Mouse (Mus musculus) liver, postnatal 0 days (tissue): Measurements from ENCODE around the gene Fbxw10. TPM values are rescaled to one million over a fixed set of nuclear protein-coding genes. Genes with fewer than 3 reads are reported as not detected.

ENCODE experiments used
- ATAC-seq: fragments of 200-750 bp; cut with Nextera tagmentation; 2 replicates; pipeline ENCODE4 v1.8.0; 2017; ENCODE audit warnings: mild to moderate bottlenecking, moderate library complexity
- DNase-seq: peaks from one replicate; pipeline ENCODE4 v3.0.0-alpha.2; 2016
- H3K27ac ChIP-seq: fragments of 300-500 bp; sonication (generic); 2 replicates; pipeline ENCODE4 v1.5.1; 2014; ENCODE audit warnings: antibody characterized with exemption, moderate library complexity, mild to moderate bottlenecking, low read depth
- H3K27me3 ChIP-seq: fragments of 300-500 bp; sonication (generic); 2 replicates; pipeline ENCODE4 v1.6.1; 2014; ENCODE audit warnings: low read length, control low read depth, mixed read lengths; ENCODE audit not compliant: insufficient read depth
- H3K36me3 ChIP-seq: fragments of 300-500 bp; sonication (generic); replicated peaks from 2 replicates; pipeline ENCODE4 v1.6.1; 2014; ENCODE audit warnings: mild to moderate bottlenecking, control low read depth, low read length, moderate library complexity, mixed read lengths; ENCODE audit not compliant: insufficient read depth
- H3K4me1 ChIP-seq: fragments of 300-500 bp; sonication (generic); 2 replicates; pipeline ENCODE4 v1.6.1; 2014; ENCODE audit warnings: antibody characterized with exemption, mild to moderate bottlenecking, control low read depth; ENCODE audit not compliant: insufficient read depth
- H3K4me2 ChIP-seq: fragments of 300-500 bp; sonication (generic); 2 replicates; pipeline ENCODE4 v1.6.1; 2014; ENCODE audit warnings: low read depth, mild to moderate bottlenecking, low read length, moderate library complexity, mixed read lengths
- H3K4me3 ChIP-seq: fragments of 300-500 bp; sonication (generic); 2 replicates; pipeline ENCODE4 v1.5.1; 2014; ENCODE audit warnings: low read depth, low read length
- H3K9ac ChIP-seq: fragments of 300-500 bp; sonication (generic); replicated peaks from 2 replicates; pipeline ENCODE4 v1.6.1; 2014; ENCODE audit warnings: mild to moderate bottlenecking, moderate library complexity
- H3K9me3 ChIP-seq: fragments of 300-500 bp; sonication (generic); 2 replicates; pipeline ENCODE4 v1.6.1; 2016; ENCODE audit warnings: mild to moderate bottlenecking, control low read depth, low read length, mixed read lengths
- CTCF ChIP-seq: sonication (generic); IDR thresholded peaks from 2 replicates; pipeline ENCODE4 v1.5.1; 2016; ENCODE audit warnings: antibody characterized with exemption, low read depth
- EP300 ChIP-seq: IDR thresholded peaks from 2 replicates; pipeline ENCODE4 v1.6.1; 2016; ENCODE audit warnings: antibody characterized with exemption, low read depth, mild to moderate bottlenecking
- WGBS: fragments of 180-500 bp; shearing (Covaris S2); extraction: QIAGEN DNeasy Blood & Tissue Kit; methylation state at CpG from one replicate; pipeline ENCODE4 v1.1.7; 2014; ENCODE audit not compliant: insufficient replicate concordance; 5-methylcytosine and 5-hydroxymethylcytosine counted together
- polyA plus RNA-seq: library from polyadenylated mRNA; unstranded; fragments of >200 nt; fragmentation: Nextera tagmentation; extraction: Ambion mirVana; gene quantifications from 2 replicates; pipeline ENCODE4 v1.2.1, GENCODE M21; 2015

The Fbxw10 gene
- polyA plus RNA-seq, 1 experiment from 2014 or later: 0.13 TPM

DNA sequence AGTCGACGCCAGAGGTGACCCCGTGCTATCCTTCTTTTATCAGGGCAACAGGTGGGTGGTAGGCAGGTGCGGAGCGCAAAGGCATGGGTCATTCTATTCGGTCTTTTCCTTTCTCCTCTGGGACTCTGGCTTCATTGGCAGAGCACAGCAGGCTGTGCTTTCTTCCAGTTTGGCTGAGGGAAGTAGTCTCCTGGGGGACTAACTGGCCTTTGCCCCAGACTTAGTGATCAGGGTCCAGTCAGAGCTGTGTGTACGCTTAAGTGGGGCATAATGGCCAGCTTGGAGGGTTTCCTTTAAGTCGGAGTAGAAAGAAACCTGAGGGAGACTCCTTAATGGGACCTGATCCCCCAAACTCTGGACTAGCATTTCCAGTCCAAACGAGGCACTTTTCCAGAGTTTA, 26.6 kb downstream of the Fbxw10 start:
- DNase-seq (no peak), ATAC-seq (no peak)
- no peaks in the 10 kb centered on the region for H3K4me1 ChIP-seq

DNA sequence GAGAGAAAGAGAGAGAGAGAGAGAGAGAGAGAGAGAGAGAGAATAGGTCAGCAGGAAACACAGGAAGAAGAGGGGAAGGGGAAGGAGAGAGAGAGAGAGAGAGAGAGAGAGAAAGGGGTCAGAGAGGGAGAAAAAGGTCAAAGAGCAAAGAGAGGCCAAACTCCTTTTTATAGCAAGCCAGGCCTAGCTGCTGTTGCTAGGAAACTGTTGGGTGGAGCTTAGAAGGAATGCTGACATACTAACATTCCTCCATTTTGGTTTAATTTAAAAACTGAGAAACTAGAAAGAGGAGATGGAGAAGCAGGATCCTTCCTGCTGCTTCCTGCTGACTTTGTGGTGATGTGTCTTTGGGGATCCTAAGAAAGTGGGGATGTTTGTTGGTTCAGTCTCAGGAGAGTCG, 28.8 kb downstream of the Fbxw10 start:
- TF ChIP-seq EP300 (no peak), CTCF (no peak)
- H3K4me1 ChIP-seq: 0 out of 2 replicates have a peak, but pooled peaks cover 4% of the 10 kb centered on the region
- H3K27me3 ChIP-seq: no peaks in the 10 kb centered on the region
- H3K4me2 ChIP-seq: no peak overlapping the region
- 70% methylated on average over 1 of the region's 1 CpGs for WGBS
- no peaks in the 10 kb centered on the region for H3K36me3 ChIP-seq
- DNase-seq (no peak), ATAC-seq (no peak)
- no peak overlapping the region for H3K27ac ChIP-seq
- no peaks in the 10 kb centered on the region for H3K9me3 ChIP-seq
- H3K4me3 ChIP-seq: no peak overlapping the region
- no peak overlapping the region for H3K9ac ChIP-seq

More for the DNA sequence above, 26.6 kb downstream of the Fbxw10 start:
- Histone ChIP-seq H3K4me3 (no peak overlapping the region), H3K27me3 (no peaks in the 10 kb centered on the region), H3K9ac (no peak overlapping the region), H3K36me3 (no peaks in the 10 kb centered on the region), H3K9me3 (no peaks in the 10 kb centered on the region), H3K27ac (no peak overlapping the region), H3K4me2 (no peak overlapping the region)
- no peak for TF ChIP-seq CTCF
- TF ChIP-seq EP300: no peak
- 74% methylated on average over 9 of the region's 9 CpGs for WGBS

DNA sequence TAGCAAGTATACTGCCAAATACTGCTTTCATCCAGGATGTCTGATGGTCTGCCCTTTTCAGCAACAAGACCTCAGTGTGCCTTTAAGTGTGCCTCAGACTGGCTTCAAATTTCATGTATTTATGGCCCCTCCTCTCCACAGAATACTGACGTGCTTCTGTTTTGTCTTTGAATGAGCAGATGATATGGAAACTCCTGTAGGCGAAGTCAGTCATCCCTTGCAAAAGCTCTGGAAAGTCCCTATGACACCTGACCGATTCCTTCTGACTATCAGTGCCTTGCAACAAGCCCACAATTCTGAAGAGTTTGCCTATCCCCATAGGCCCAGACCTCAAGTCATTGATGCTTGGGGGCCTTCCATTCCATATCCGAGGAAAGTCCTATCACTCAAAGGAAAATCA, 29.6 kb downstream of the Fbxw10 start:
- Histone ChIP-seq H3K4me1 (0 out of 2 replicates have a peak, but pooled peaks cover 4% of the 10 kb centered on the region), H3K27me3 (no peaks in the 10 kb centered on the region), H3K36me3 (no peaks in the 10 kb centered on the region), H3K9ac (no peak overlapping the region), H3K27ac (no peak overlapping the region), H3K9me3 (no peaks in the 10 kb centered on the region), H3K4me3 (no peak overlapping the region), H3K4me2 (no peak overlapping the region)
- ATAC-seq: no peak
- TF ChIP-seq CTCF (no peak), EP300 (no peak)
- WGBS: 73% methylated on average over 4 of the region's 4 CpGs
- DNase-seq: no peak

DNA sequence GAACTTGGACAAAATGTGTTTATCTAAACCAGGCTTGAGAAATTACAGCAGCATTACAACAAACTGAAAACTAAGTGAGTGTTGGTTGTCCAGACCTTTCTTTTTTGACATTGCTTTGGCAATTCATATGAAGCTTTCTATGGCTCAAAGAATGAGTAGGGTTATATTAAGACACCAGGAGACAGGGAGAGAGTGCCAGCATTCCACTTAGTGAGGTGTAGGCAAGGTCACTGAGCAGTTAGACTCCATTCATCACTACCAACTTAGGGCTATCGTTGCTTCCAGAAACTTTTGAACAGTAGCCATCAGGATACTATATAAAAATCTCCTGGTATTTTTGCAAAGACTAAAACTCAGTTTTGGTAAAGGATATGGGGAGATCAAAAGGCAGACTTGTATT, 30.5 kb downstream of the Fbxw10 start:
- no peak overlapping the region for H3K4me2 ChIP-seq
- no peaks in the 10 kb centered on the region for H3K9me3 ChIP-seq
- WGBS: 79% methylated on average over 1 of the region's 1 CpGs
- no peak overlapping the region for H3K4me3 ChIP-seq
- no peaks in the 10 kb centered on the region for H3K36me3 ChIP-seq
- DNase-seq (no peak), ATAC-seq (no peak)
- H3K27ac ChIP-seq: no peak overlapping the region
- no peak for TF ChIP-seq EP300
- TF ChIP-seq CTCF: no peak
- no peaks in the 10 kb centered on the region for H3K27me3 ChIP-seq
- H3K4me1 ChIP-seq: 0 out of 2 replicates have a peak, but pooled peaks cover 4% of the 10 kb centered on the region
- H3K9ac ChIP-seq: no peak overlapping the region

DNA sequence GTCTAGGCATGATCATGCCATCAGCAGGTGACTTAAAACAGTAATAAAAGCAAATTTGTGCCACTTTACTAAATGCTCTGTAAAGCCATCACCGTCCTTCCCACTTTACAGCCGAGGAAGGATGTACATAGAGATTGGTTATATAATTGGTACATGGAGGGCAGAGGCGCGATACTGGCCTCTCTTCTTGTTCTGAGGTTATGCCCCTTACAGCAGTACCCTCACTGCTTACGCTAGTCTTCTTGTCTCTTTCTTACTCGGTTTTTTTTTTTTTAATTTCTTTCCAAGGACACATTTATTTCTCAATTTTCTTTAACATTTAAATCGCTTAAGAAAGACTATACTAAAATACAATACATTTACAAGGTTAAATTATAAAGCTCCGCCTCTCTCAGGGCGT, 31.9 kb downstream of the Fbxw10 start:
- H3K9me3 ChIP-seq: no peaks in the 10 kb centered on the region
- no peaks in the 10 kb centered on the region for H3K36me3 ChIP-seq
- 17% methylated on average over 9 of the region's 9 CpGs for WGBS
- H3K27ac ChIP-seq: no peak overlapping the region
- 0 out of 2 replicates have a peak overlapping the region, but pooled peaks have one; percentile 35 for H3K9ac ChIP-seq
- ATAC-seq (no peak), DNase-seq (no peak)
- TF ChIP-seq EP300: no peak
- no peak for TF ChIP-seq CTCF
- no peaks in the 10 kb centered on the region for H3K27me3 ChIP-seq
- peak overlapping the region; percentile 71 for H3K4me3 ChIP-seq
- H3K4me2 ChIP-seq: peak overlapping the region; percentile 83
- 0 out of 2 replicates have a peak, but pooled peaks cover 4% of the 10 kb centered on the region for H3K4me1 ChIP-seq

DNA sequence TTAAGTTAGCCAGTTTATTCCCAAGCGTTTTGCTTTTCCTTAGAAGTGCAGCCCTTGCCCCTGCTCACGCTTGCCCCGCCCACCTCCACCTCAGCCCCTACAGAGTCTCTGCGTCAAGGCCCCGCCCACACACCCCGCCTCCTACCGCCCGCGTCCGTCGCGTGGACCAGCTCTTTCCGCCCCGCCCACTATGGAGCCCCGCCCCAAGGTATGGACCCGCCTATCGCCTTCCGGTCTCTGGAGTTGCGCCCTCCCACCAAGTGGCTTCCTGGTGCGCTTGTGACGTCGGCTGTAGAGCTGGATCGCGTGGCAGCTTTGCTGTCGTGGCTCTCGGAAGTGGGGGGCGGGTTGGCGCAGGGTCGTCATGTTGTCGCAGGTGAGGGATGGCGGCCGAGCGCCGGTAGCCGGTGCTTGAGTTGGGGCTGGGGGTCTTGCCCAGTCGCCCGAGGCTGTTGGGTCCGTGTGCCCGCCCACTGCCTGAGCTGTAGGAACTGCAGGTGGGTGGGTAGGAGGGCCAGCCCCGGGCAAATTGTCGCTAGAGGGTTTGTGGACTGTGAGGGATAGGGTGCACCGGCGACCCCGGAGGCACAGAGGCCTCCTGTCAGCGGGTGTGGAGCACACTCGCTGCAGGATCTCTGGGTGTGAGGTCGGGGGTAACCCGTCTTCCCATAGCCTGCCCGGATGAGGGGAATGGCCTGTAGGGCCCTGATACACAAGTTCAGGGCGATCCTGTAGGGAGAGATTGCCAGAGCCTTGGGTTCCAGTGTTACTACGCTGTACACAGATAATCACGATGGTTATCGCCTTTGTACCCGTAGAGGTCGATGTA, 32.6 kb downstream of the Fbxw10 start, which contains the start of gene Tvp23b:
TSS of gene Tvp23b (plus strand) at position 236 of the 829 bp plus-strand sequence.
- Histone ChIP-seq H3K9me3 (no peaks in the 10 kb centered on the region), H3K4me3 (peak within 1 kb of the TSS; percentile 71), H3K9ac (peak within 1 kb of the TSS; percentile 77), H3K27ac (peak within 1 kb of the TSS; percentile 86), H3K27me3 (no peaks in the 10 kb centered on the region), H3K36me3 (no peaks in the 10 kb centered on the region), H3K4me2 (peak within 1 kb of the TSS; percentile 83), H3K4me1 (0 out of 2 replicates have a peak, but pooled peaks cover 4% of the 10 kb centered on the region)
- DNase-seq (peak; percentile 100), ATAC-seq (peak; percentile 98)
- TF ChIP-seq CTCF (no peak; the same call in 1 of the 2 replicates), EP300 (no peak)
- WGBS: 2% methylated on average over 55 of the region's 55 CpGs
